Mouse (Mus musculus) mature B cell (primary cell): ENCODE measurements at regions not wholly inside any gene's neighbourhood (a gene's known extent, or its start where the extent isn't known, plus 50 kb on each side); places are given as distances from the start of the nearest gene placed in this dataset.

Experiments used
- in situ Hi-C: fragments of 300-500 bp; cut with MboI; formaldehyde crosslinking; loops from 2 replicates; pipeline ENCODE4 v1.14.3; 2019

DNA sequence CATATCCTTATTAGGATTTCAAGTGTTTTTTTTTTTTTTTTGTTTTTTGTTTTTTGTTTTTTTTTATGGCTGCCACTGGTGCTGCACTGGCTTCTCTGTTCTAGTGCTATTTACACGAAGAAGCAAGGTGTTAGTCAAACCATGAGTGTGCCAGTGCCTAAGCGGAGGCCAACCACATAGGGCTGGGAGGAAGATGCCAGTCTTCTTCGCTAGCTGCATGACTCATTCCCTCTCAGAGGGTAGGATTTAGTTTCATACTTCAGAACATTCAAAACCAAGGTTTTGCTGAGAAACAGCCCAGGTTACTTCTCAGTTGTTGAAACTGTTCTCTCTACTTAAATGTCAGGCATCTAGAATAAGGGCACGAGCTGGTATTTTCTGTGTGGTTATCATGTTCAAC is 72.6 kb downstream of the Icos start:
- in situ Hi-C loops, result no loop called here

DNA sequence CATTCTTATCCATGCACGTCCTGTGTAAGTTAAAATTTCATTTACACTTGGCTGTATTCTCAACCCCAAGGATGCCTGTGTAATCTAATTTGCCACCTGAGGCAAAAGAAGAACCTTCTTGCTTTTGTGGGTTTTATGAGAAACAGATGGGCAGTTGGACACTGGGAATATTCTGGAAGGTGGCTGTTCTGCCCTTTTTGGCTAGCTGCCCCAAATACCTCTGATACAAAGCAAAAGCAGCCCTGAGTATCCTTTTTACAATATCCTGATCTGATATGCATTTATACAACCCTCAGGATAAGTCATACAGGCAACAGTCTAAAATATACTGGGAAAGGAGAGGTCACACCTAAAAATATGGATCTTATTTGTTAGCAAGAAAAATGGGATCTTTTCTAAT is 75.9 kb downstream of the Icos start:
- in situ Hi-C loops, result no loop called here

GRCm38 (mm10) chr1:61054391-61054790 is 76.7 kb downstream of the Icos start:
- in situ Hi-C loops, result no loop called here

- in situ Hi-C loops, result no loop called here
Measured at GRCm38 (mm10) chr1:61055176-61055575, 77.4 kb downstream of the Icos start.

GRCm38 (mm10) chr1:61059910-61060536 is 82.3 kb downstream of the Icos start:
- in situ Hi-C loops, result no loop called here

- in situ Hi-C loops, result no loop called here
Measured at GRCm38 (mm10) chr1:61061892-61062460, 84.2 kb downstream of the Icos start.

GRCm38 (mm10) chr1:61068112-61068511 is 90.4 kb downstream of the Icos start:
- in situ Hi-C loops, result no loop called here

DNA sequence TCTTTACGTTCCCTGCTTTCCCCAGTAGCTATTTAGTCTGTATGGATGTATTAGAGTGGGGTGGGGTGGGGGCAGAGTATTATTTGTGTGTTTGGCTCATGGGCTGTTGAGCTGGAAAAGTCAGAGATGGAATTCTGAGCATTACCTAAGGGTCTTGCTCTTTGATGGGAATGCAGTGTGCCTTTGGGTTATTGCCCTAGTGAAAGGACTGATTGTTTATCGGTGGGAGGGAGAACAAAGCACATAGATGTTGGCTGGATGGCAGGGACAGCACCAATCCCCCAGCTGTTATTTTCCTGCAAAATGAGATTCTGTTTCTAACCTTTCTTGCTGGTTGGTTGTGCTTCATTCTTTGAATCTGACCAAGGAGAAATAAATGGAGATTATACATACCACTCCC is 96.4 kb downstream of the Icos start:
- in situ Hi-C loops, result no loop called here

DNA sequence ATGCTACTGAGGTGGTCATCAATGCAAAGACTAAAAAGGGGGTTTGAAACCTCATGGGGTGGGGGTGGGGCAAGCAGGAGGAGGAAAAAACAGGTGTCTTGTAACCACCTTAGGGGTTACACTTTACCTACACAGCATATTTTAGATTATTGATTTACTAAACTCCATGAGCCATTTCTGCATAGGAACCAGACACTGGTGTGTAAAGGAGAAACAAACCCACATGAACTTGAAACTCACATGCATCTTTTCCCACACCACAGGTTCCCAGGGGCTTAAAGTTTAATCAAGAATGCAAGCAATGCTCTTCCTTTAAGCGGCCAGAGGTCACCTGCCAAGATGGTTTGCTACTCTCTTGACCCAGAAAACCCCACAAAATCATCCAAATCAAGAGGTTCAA is 97.6 kb downstream of the Icos start:
- in situ Hi-C loops, result no loop called here

GRCm38 (mm10) chr1:61084732-61085131 is 107.0 kb downstream of the Icos start:
- in situ Hi-C loops, result no loop called here

DNA sequence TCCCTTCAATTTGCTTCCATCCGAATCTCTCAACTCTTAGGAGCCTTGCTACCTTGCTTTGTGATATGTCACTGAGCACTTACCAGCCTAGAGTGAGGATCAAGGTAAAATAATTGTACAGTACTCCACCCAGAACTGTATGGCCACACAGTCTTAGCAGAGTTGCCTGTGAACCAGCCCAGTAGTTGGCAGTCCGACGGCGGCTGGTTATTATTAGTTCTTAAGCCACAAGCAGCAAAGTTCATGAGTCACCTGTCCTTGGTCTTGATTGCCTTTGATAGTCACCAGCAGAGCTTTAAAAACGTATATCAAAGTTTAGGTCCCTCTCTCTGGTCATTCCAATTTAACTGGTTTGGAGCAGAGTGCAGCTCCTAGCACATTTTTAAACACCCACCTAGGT is 109.1 kb downstream of the Icos start:
- in situ Hi-C loops, result no loop called here

DNA sequence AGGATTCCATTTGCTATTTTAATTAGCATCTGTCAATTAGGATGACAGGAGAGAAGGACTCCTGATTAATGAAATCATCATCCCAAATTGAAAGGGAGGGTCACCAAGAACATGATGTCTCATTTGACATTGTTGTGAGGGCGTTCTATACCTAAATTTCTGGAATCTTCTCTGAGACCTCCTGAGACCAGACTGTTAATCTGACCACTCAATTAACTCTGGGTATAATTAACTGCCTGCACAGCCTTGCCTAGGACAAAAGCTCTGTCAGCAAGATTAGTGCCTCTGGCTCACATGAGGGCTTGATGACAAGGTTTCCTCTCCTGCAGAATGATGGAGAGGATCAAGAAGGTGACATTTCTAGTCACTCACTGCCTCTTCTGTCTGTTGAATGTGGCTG is 113.1 kb downstream of the Icos start:
- in situ Hi-C loops, result no loop called here

DNA sequence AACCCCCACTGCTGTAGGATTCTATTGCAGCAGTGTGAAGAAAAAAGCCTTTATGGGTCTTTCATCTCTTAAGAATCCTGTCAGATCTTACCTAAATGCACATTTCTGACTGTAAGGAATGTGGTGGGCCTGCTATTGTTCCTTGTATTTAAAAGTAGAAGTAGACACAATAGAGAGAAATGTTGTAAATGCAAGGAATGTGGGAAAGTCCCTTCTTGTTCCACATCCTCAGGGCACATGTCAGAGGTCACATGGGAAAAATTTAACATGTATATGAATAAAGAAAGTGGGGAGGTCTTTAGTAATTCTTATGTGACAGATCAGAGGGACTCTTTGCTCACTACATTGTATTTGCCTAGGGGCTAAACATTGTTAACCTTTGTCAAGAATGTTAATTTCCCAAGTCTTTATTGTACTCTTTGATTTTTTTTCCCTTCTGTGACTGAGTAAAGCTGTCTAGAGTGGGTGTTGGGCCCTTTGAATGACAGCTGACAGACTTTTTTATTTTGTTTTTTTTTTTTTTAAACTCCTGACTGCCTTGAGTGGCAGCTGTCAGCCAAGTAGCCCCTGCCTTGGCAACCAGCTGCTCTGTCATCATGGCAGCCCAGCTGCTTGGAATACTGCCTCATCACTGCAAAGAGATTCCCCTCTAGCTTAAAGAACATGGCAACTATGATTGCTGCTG is 117.9 kb downstream of the Icos start:
- in situ Hi-C loops, result no loop called here

DNA sequence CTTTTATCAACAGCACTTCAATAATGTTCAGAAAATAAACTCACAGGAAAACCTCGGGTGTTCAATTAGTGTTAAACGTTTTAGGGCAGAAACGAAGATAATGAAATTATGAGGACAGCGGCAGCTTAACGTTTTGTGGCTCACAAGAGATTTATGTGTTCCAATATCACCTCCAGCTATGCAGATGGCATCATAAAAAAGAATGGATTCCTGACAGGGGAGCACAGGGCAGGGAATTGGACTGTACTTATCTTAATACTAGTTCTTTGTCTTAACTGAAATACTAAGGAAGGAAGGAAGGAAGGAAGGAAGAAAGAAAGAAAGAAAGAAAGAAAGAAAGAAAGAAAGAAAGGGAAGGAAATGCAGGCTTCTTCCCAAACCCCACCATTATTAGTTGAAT is 121.6 kb downstream of the Icos start:
- in situ Hi-C loops, result no loop called here

GRCm38 (mm10) chr1:61101679-61102078 is 124.0 kb downstream of the Icos start:
- in situ Hi-C loops, result no loop called here

DNA sequence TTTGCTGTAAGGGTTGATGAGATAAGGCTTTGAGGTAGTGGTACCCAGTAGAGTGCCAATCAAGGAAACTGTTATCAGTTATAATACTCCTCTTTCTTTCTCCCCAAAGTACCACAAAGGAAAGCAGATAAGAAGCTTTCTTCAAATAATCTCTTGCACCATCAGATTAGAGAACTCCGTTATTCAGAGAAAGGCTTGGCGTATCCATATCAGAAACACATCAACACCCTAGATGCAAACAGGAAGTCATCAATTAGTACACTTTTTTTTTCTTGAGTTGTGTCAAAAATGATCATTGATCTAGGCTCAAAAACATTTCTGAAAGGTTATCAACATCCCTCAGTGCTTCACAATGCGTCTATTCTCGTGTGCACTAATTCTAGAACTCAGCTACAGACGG is 124.6 kb downstream of the Icos start:
- in situ Hi-C loops, result no loop called here

- in situ Hi-C loops, result no loop called here
Measured at GRCm38 (mm10) chr1:61103581-61103980, 125.9 kb downstream of the Icos start.

DNA sequence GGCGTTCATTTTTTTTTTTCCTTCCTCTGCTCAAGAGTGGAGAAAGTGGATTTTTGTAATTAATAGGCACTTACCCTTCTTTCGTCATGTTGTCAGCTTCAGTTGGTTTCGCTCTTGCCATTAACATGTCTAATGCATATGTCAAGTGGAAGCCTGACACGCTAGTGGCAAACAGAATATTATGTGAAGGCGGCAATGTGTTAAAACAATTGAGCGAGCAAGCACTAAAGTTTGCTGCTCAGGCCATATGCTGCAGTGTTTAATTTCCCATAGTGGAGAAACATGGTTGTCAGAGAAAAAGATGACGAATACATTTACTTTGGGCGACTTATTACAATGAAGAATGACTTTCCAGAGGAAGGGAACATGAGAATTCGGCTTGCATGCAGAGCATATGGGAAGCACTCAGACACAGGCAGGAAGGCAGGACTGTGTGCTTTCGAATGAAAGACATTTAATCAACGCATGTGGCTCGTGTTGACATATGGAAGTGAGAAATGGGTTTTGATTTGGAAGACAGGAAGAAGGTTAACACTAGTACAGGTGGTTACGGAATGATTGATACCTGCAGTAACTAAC is 134.1 kb downstream of the Icos start:
- in situ Hi-C loops, result no loop called here

GRCm38 (mm10) chr1:61117535-61117934 is 139.8 kb downstream of the Icos start:
- in situ Hi-C loops, result no loop called here

DNA sequence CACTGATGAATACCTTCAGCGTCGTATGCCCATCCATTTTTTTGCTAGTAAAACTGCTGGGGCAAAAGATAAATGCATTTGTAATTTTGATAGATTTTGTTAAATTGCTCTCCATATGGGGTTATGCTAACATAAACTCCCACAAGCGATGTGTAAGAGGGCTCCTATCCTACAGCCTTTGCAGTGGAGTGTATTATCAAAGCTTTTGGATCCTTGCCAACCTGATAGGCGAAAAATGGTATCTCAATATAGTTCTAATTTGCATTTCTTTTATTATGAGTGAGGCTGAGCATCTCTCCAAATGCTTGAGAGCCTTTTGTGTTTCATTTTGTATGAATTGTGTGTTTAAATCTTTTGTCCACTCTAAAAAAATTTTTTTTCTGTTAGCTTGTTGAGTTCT is 140.3 kb downstream of the Icos start:
- in situ Hi-C loops, result no loop called here

DNA sequence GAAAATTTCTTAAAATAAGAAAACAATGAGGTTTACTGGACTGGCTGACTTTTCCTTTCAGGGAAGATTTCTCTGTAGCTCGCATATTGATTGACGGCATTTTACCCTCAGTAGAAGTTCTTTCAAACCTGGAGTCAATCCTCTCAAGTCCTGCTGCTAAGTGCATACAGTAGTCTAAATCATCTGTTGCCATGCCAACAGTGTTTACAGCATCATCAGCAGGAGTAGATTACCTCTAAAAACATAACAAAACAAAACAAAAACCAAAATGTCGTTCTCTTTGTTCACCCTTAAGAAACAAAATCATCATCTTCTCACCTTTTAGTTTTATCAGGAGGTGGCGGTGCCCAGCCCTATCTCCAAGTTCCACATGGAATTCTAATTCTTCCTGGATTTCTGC is 143.8 kb downstream of the Icos start:
- in situ Hi-C loops, result no loop called here

GRCm38 (mm10) chr1:61125127-61125526 is 147.4 kb downstream of the Icos start:
- in situ Hi-C loops, result no loop called here
